Mouse (Mus musculus): Measurements from ENCODE around the gene Tmem232.

GRCm38 (mm10) chr17:65575339-65575738 is 34.8 kb upstream of the Tmem232 start:
- TF ChIP-seq POLR2A (IDR thresholded peaks at IDR 0.05; ENCODE audit: low read depth, low read length) (no peak), CTCF (IDR thresholded peaks at IDR 0.05; ENCODE audit: extremely low read depth, insufficient read length, insufficient replicate concordance, low read depth, low read length) (no peak)

All from small intestine, adult 2 months (tissue).